Mouse (Mus musculus) ES-Bruce4 (cell line): ENCODE results near the gene Ccdc85c. TPM values are rescaled to one million over a fixed set of nuclear protein-coding genes. Genes with fewer than 3 reads are reported as not detected.

Experiments used
- H3K27ac ChIP-seq: 2 replicates; pipeline ENCODE4 v1.5.1; 2012; ENCODE audit warnings: low read length, inconsistent platforms; ENCODE audit not compliant: insufficient read depth
- H3K27me3 ChIP-seq: 2 replicates; pipeline ENCODE4 v1.6.1; 2012; ENCODE audit warnings: mild to moderate bottlenecking, low read length, inconsistent platforms; ENCODE audit not compliant: control insufficient read depth, poor library complexity, insufficient read depth, severe bottlenecking
- H3K36me3 ChIP-seq: 2 replicates; pipeline ENCODE4 v1.6.1; 2012; ENCODE audit warnings: inconsistent platforms, mild to moderate bottlenecking, low read length, moderate library complexity; ENCODE audit not compliant: control insufficient read depth, poor library complexity, insufficient read depth, severe bottlenecking
- H3K4me1 ChIP-seq: one replicate; pipeline ENCODE4 v1.8.1; 2011; ENCODE audit warnings: low read length; ENCODE audit not compliant: control insufficient read depth, insufficient read depth
- H3K4me3 ChIP-seq: 2 replicates; pipeline ENCODE4 v1.5.1; 2011; ENCODE audit warnings: low read depth, mild to moderate bottlenecking, low read length
- H3K9ac ChIP-seq: 2 replicates; pipeline ENCODE4 v1.6.1; 2012; ENCODE audit warnings: low read depth, mild to moderate bottlenecking, inconsistent platforms; ENCODE audit not compliant: poor library complexity, severe bottlenecking
- H3K9me3 ChIP-seq: replicated peaks from 2 replicates; pipeline ENCODE4 v1.6.1; 2012; ENCODE audit warnings: mild to moderate bottlenecking, low read length, inconsistent platforms; ENCODE audit not compliant: control insufficient read depth, poor library complexity, insufficient read depth, severe bottlenecking
- CTCF ChIP-seq: IDR thresholded peaks from one replicate; pipeline ENCODE4 v1.8.1; 2011; ENCODE audit warnings: low read depth, low read length
- EP300 ChIP-seq: IDR thresholded peaks from 2 replicates; pipeline ENCODE4 v1.6.1; 2011; ENCODE audit warnings: low read depth, low read length; ENCODE audit not compliant: insufficient read depth
- POLR2A ChIP-seq: IDR thresholded peaks from one replicate; pipeline ENCODE4 v1.8.1; 2011; ENCODE audit warnings: low read length; ENCODE audit not compliant: insufficient read depth
- polyA plus RNA-seq: library from polyadenylated mRNA; stranded (reverse); fragments of >200 nt; gene quantifications from 2 replicates; pipeline ENCODE4 v1.2.4, GENCODE M21; 2011; ENCODE audit warnings: low read depth; ENCODE audit not compliant: missing spikeins, insufficient read depth, insufficient read length

Gene Ccdc85c
- polyA plus RNA-seq, 1 experiment, result 21.0 TPM

DNA sequence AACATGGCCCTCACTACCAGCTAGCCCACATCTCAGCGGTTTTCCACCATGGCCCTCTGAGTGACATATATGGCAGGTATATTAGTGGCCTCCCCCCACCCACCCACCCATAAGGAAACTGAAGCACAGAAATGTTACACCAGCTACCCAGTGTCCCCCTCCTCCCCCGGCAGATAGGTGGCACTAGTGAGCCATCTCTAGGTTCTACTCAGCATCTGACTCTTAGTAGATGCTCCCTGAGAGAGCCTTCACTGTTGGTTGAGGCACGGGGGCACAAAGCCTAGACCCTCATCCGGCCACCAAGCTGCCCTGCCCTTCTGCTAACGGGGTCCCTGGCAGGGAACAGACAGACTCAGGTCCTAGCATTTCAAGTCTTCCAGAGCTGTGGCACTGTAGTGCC, 57.7 kb downstream of the Ccdc85c start:
- TF ChIP-seq CTCF (peak; percentile 59), EP300 (no peak)
- H3K4me1 ChIP-seq, result no peaks in the 10 kb centered on the region
- no peak overlapping the region for H3K27ac ChIP-seq
- H3K9ac ChIP-seq, result no peak overlapping the region
- no peaks in the 10 kb centered on the region for H3K9me3 ChIP-seq
- H3K4me3 ChIP-seq, result no peak overlapping the region
- H3K36me3 ChIP-seq, result no peaks in the 10 kb centered on the region
- H3K27me3 ChIP-seq, result no peaks in the 10 kb centered on the region

DNA sequence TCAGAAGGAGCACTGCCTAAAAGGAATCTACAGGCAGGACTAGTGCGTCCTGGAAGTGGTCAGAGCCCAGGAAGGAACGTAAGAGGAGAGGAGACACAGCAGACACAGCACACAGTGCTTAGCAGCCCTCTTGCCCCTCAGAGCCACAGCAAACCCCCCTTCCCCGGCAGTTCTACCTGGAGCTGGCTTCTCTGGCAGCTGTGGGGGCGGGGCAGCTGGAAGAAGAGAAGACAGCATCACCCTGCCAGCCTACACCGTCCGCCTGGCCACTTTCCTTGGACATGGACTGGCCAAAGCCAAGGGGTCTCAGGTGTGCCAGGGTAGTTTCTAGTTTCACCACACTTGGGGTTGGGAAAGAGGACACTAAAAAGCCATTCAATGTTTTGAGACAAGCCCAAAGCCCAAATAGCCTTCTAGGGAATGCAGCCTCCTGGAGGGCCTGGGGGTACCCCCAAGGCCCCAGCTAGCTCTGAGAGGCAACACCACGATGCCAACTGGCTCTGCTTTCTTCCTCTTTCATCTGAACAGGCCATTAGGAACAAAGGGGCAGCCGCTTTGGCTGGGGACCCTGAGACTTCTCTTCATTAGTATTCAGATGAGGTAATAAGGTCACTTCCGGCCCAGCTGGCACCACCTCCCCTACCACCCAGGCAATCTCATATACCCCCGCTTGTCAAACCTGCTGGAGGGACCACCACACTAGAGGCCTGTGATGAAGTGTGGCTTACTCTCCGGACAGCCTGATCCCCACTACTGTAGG, 58.4 kb downstream of the Ccdc85c start:
- no peaks in the 10 kb centered on the region for H3K27me3 ChIP-seq
- no peaks in the 10 kb centered on the region for H3K9me3 ChIP-seq
- H3K9ac ChIP-seq, result no peak overlapping the region
- no peak for TF ChIP-seq EP300
- TF ChIP-seq POLR2A, result no peak
- TF ChIP-seq CTCF, result no peak
- H3K36me3 ChIP-seq, result no peaks in the 10 kb centered on the region
- H3K27ac ChIP-seq, result no peak overlapping the region
- H3K4me1 ChIP-seq, result no peaks in the 10 kb centered on the region
- H3K4me3 ChIP-seq, result no peak overlapping the region

DNA sequence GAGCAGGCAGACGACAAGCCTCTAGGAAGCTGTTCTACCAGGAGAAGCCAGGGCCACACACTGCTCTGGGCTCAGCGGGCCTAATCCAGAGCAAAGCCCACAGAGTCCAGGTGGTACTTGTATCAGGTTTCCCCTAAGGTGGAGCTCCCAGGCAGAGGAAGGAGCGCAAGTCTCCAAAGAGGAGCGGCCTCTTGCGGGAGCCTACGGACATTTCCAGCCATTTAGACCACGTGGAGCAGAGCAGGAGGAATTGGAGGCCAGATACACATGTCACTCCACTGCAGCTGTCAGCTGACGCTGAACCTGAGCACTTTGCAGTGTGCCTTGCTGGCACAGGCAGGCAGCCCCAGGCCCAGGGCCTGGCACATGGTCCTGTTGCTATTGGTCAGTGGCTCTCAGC, 60.1 kb downstream of the Ccdc85c start:
- no peaks in the 10 kb centered on the region for H3K36me3 ChIP-seq
- no peak for TF ChIP-seq EP300
- no peak for TF ChIP-seq CTCF
- TF ChIP-seq POLR2A, result no peak
- H3K4me1 ChIP-seq, result no peaks in the 10 kb centered on the region
- no peak overlapping the region for H3K9ac ChIP-seq
- no peak overlapping the region for H3K4me3 ChIP-seq
- no peak overlapping the region for H3K27ac ChIP-seq
- H3K27me3 ChIP-seq, result no peaks in the 10 kb centered on the region
- no peaks in the 10 kb centered on the region for H3K9me3 ChIP-seq

DNA sequence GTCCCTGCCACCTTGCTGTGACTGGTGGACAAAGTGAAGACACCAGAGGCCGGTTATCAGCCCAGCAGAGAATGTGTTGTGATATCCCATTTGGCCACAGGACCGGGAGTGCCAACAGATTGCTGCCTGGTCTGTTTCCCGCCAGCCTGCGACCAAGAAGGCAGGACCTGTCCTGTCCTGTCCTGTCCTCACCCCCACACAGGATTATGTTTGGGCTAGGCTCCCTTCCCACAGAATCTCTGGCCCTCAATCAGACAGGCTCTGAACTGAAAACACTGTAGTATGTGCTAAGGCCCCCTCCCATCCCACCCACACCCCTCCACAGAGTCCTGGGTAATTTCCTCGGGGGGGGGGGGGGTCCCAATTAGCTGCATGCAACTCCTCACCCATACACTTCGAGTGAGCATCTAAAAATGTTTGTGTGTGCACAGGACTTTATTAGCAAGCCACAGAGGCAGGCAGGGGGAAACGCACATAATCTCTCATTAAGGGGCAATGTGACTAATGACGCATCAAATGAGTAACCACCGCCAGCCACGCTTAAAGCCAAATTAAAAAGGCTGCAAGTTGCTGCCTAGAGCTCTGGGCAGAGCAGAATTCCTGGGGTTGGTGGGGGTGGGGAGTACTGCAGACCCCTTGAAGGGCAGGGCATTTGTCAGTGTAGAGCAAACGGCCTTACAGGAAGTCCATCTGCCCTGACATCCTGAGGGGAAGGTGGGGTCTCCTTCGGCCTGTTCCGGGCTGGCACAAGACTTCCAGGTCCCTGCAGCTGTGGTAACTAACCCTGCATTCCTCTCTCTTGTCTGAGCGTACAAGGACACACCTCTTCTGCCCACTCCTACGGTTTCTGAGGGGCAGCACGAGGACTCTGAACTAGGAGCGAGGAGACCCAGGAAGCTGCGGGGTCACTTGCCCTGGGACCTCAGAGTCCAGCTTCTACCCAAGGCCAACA, 61.9 kb downstream of the Ccdc85c start:
- TF ChIP-seq POLR2A, result no peak
- TF ChIP-seq EP300, result no peak
- no peak for TF ChIP-seq CTCF
- Histone ChIP-seq H3K9ac (no peak overlapping the region), H3K27me3 (no peaks in the 10 kb centered on the region), H3K9me3 (no peaks in the 10 kb centered on the region), H3K36me3 (no peaks in the 10 kb centered on the region), H3K4me3 (no peak overlapping the region), H3K27ac (no peak overlapping the region), H3K4me1 (no peaks in the 10 kb centered on the region)

DNA sequence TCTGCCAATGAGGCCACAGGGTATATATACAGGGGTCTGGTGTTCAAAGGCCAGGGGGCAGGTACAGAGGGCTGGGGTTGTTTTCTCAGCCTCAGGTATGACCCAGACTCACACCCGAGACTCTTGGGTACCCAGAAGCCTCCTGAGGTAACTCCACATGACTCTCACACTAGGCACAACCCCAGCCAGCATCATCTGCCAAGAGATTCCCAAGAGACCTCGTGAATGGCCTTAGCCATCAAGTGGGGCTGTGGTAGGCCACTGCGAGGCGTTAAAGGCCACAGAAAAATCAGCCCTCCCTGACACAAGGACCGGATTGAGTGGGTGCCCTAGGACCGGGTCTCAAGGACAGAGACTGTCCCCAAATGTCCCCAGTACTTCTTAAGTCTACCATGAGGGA, 62.7 kb downstream of the Ccdc85c start:
- H3K4me3 ChIP-seq, result no peak overlapping the region
- no peaks in the 10 kb centered on the region for H3K36me3 ChIP-seq
- no peak overlapping the region for H3K27ac ChIP-seq
- no peaks in the 10 kb centered on the region for H3K4me1 ChIP-seq
- no peaks in the 10 kb centered on the region for H3K9me3 ChIP-seq
- no peak overlapping the region for H3K9ac ChIP-seq
- no peaks in the 10 kb centered on the region for H3K27me3 ChIP-seq
- TF ChIP-seq POLR2A (no peak), EP300 (no peak), CTCF (no peak)

DNA sequence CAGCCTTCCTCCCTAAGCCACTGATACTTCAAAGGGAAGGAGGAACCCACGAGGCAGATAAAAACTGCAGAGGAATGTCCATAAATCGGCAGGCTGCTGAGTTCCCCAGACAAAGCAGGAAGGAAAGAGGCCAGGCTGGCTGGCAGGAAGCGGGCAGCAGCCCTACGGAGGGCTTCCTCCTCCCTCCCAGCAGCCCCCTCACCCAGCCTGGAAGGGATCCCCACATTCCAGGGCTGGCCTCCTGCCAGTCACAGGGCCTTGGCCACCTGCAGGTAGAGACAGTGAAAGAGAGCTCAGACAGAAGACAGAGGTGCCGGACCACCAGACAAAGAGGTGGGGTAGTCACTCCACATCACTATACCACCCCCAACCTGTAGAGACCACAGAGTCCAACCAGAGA, 63.2 kb downstream of the Ccdc85c start:
- no peak overlapping the region for H3K4me3 ChIP-seq
- no peaks in the 10 kb centered on the region for H3K4me1 ChIP-seq
- H3K27ac ChIP-seq, result no peak overlapping the region
- H3K27me3 ChIP-seq, result no peaks in the 10 kb centered on the region
- no peaks in the 10 kb centered on the region for H3K9me3 ChIP-seq
- no peak overlapping the region for H3K9ac ChIP-seq
- TF ChIP-seq CTCF (no peak), POLR2A (no peak), EP300 (no peak)
- H3K36me3 ChIP-seq, result no peaks in the 10 kb centered on the region
